Mouse (Mus musculus): Measurements from ENCODE around the gene Haus7. TPM values are rescaled to one million over a fixed set of nuclear protein-coding genes. Genes with fewer than 3 reads are reported as not detected.
A peak's percentile ranks its signal among the peaks of the same experiment; 100 is the strongest.
"Not testable (repeated sequence)": the region's sequence is repeated elsewhere in the genome, so short reads cannot be mapped to it uniquely, and the experiment has no call there.

Haus7 gene
- polyA plus RNA-seq, 1 experiment from 2014 or later: 66.2 TPM

DNA sequence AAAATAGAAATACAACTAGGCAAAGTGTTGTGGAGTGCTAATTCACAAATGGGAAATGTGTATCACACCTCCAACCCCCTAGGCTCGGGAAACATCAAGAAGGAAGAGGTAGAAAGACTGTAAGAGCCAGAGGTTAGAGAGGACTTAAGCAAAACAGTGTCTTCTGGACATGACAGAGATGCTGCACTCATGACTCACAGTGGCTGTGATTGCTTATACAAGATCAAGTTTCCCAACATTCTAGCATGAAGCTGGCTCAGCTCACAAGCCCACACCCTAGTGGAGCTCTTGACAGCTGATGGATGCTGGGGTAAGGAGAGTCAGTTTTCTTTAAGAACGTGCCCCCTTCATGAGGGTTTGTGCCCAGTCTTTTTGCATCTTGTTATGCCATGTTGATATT lies 17.4 kb downstream of the Haus7 start:
- Histone ChIP-seq H3K9ac (ENCODE audit: low read depth, low read length) (no peak overlapping the region), H3K4me3 (ENCODE audit: low read depth, low read length) (no peak overlapping the region), H3K27me3 (replicated peaks; ENCODE audit: control insufficient read depth, insufficient read depth, low read length) (peaks cover 4% of the 10 kb centered on the region), H3K36me3 (ENCODE audit: control insufficient read depth, insufficient read depth, low read length) (no peaks in the 10 kb centered on the region; the same call in 1 of the 2 replicates), H3K27ac (ENCODE audit: low read depth, low read length) (no peak overlapping the region), H3K4me1 (replicated peaks; ENCODE audit: control insufficient read depth, insufficient read depth, low read length) (no peaks in the 10 kb centered on the region), H3K9me3 (ENCODE audit: control insufficient read depth, low read length) (no peaks in the 10 kb centered on the region), H3K4me2 (no peak overlapping the region)
- DNase-seq (ENCODE audit: low spot score): no peak
- ATAC-seq (replicated peaks; ENCODE audit: low FRiP score): no peak
- 62% methylated on average over 2 of the region's 2 CpGs for WGBS

GRCm38 (mm10) chrX:73435252-73435651 lies 23.6 kb downstream of the Haus7 start, which contains the start of gene Trex2:
Gene Trex2, minus strand, starts transcription at chrX:73435344.
- Histone ChIP-seq H3K9ac (ENCODE audit: low read depth, low read length) (no peak within 1 kb of the TSS), H3K4me3 (ENCODE audit: low read depth, low read length) (no peak within 1 kb of the TSS), H3K4me1 (replicated peaks; ENCODE audit: control insufficient read depth, insufficient read depth, low read length) (no peaks in the 10 kb centered on the region), H3K4me2 (no peak within 1 kb of the TSS), H3K36me3 (ENCODE audit: control insufficient read depth, insufficient read depth, low read length) (no peaks in the 10 kb centered on the region; the same call in 1 of the 2 replicates), H3K9me3 (ENCODE audit: control insufficient read depth, low read length) (no peaks in the 10 kb centered on the region), H3K27ac (ENCODE audit: low read depth, low read length) (no peak within 1 kb of the TSS), H3K27me3 (replicated peaks; ENCODE audit: control insufficient read depth, insufficient read depth, low read length) (peaks cover 10% of the 10 kb centered on the region)
- no peak for DNase-seq (ENCODE audit: low spot score)
- no peak for ATAC-seq (replicated peaks; ENCODE audit: low FRiP score)
- WGBS: 71% methylated on average over 11 of the region's 11 CpGs

- no peak for ATAC-seq (replicated peaks; ENCODE audit: low FRiP score)
- H3K27me3 ChIP-seq (replicated peaks; ENCODE audit: control insufficient read depth, insufficient read depth, low read length): peaks cover 10% of the 10 kb centered on the region
Observed at GRCm38 (mm10) chrX:73432850-73433249, 26.0 kb downstream of the Haus7 start.

DNA sequence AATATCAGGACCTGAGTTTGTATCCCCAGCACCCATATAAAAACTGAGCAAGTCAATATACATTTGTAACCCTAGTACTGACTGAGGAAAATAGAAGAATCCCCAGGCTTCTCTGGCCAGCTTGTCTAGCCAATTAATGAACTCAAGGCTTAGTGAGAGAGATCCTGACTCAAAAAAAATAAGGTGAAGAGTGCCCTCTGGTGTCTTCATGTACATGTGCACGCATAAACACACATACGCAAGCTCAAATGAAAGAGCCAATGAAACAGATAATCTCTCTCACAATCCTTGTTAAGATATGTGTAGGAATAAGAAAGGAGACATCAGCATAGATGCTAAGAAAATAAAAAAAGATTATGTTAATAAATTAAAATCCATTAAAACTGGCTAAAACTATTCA lies 28.8 kb downstream of the Haus7 start:
- H3K36me3 ChIP-seq (ENCODE audit: control insufficient read depth, insufficient read depth, low read length): no peaks in the 10 kb centered on the region
- no peak overlapping the region for H3K9ac ChIP-seq (ENCODE audit: low read depth, low read length)
- no peak overlapping the region for H3K4me2 ChIP-seq
- H3K9me3 ChIP-seq (ENCODE audit: control insufficient read depth, low read length): no peaks in the 10 kb centered on the region
- H3K27me3 ChIP-seq (replicated peaks; ENCODE audit: control insufficient read depth, insufficient read depth, low read length): peaks cover 8% of the 10 kb centered on the region
- H3K4me3 ChIP-seq (ENCODE audit: low read depth, low read length): no peak overlapping the region
- DNase-seq (ENCODE audit: low spot score) (no peak), ATAC-seq (replicated peaks; ENCODE audit: low FRiP score) (no peak)
- WGBS: 71% methylated on average over 2 of the region's 2 CpGs
- no peak overlapping the region for H3K27ac ChIP-seq (ENCODE audit: low read depth, low read length)
- no peaks in the 10 kb centered on the region for H3K4me1 ChIP-seq (replicated peaks; ENCODE audit: control insufficient read depth, insufficient read depth, low read length)

More at GRCm38 (mm10) chrX:73432850-73433249, 26.0 kb downstream of the Haus7 start:
- Histone ChIP-seq H3K9ac (ENCODE audit: low read depth, low read length) (no peak overlapping the region), H3K4me2 (no peak overlapping the region), H3K27ac (ENCODE audit: low read depth, low read length) (no peak overlapping the region), H3K9me3 (ENCODE audit: control insufficient read depth, low read length) (no peaks in the 10 kb centered on the region), H3K36me3 (ENCODE audit: control insufficient read depth, insufficient read depth, low read length) (no peaks in the 10 kb centered on the region; the same call in 1 of the 2 replicates), H3K4me3 (ENCODE audit: low read depth, low read length) (no peak overlapping the region), H3K4me1 (replicated peaks; ENCODE audit: control insufficient read depth, insufficient read depth, low read length) (no peaks in the 10 kb centered on the region)
- 57% methylated on average over 5 of the region's 5 CpGs for WGBS
- DNase-seq (ENCODE audit: low spot score): no peak

DNA sequence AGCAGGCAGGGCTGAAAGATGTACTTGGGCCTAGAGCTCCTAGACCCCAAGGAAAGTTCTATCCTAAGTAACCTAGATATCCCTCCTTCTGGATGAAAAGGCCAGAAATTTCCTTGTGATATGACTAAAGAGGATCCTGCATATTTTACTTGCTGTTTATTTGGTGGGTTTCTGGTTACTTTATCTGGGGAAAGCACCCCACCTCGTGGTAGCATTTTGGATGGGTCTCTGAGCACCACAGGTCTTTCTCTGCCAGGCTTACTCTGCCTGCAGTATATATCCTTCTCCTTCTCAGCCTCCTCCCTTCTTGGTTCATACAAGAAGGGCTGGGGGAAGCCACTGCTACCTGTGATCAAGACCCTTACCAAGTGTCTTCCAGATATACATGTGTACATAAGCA lies 46.1 kb downstream of the Haus7 start:
- Histone ChIP-seq H3K4me3 (ENCODE audit: low read depth, low read length) (no peak overlapping the region), H3K9me3 (ENCODE audit: control insufficient read depth, low read length) (no peaks in the 10 kb centered on the region), H3K9ac (ENCODE audit: low read depth, low read length) (no peak overlapping the region), H3K27me3 (replicated peaks; ENCODE audit: control insufficient read depth, insufficient read depth, low read length) (peaks cover 19% of the 10 kb centered on the region), H3K36me3 (ENCODE audit: control insufficient read depth, insufficient read depth, low read length) (no peaks in the 10 kb centered on the region), H3K4me2 (no peak overlapping the region), H3K4me1 (replicated peaks; ENCODE audit: control insufficient read depth, insufficient read depth, low read length) (no peaks in the 10 kb centered on the region), H3K27ac (ENCODE audit: low read depth, low read length) (no peak overlapping the region)
- DNase-seq (ENCODE audit: low spot score) (no peak), ATAC-seq (replicated peaks; ENCODE audit: low FRiP score) (no peak)
- whole genome bisulfite sequencing: 21% methylated on average over 1 of the region's 1 CpGs

DNA sequence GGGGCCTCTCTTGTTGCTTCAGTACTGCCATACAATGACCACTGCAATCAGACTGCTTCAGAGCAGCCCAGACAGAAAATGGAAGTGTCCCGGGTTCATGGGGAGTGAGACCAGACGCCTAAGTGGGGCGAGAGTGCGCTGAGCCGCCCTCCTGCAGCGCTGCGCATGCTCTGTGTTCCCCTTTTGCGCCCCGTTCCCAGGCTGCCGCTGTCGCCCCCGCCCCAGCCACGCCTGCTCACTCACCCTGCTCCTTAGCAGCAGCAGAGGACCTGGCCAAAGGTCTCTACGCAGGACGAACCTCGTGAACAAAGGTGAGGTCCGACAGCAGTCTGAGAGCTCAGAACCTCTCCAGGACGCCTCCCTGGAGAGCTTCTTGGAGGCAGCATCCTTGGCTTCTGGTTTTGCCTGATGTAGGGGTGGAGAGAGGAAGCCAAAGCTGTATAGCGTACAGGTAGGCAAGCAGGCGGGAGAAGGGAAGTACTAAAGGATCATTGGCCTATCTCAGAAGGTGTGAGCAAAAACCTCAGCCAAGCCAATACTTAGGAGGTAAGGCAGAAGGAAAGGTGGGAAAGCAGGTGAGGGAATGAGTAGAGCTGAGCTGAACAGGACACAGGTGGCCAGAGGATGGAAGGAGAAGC lies 47.8 kb downstream of the Haus7 start, which contains the start of gene Zfp92:
Gene Zfp92, plus strand, starts transcription at position 217 of the 638 bp plus-strand sequence.
- Histone ChIP-seq H3K4me2 (peak within 1 kb of the TSS; percentile 47), H3K27ac (ENCODE audit: low read depth, low read length) (no peak within 1 kb of the TSS), H3K4me1 (replicated peaks; ENCODE audit: control insufficient read depth, insufficient read depth, low read length) (no peaks in the 10 kb centered on the region), H3K9ac (ENCODE audit: low read depth, low read length) (no peak within 1 kb of the TSS), H3K4me3 (ENCODE audit: low read depth, low read length) (peak within 1 kb of the TSS; percentile 25; the same call in 1 of the 2 replicates), H3K27me3 (replicated peaks; ENCODE audit: control insufficient read depth, insufficient read depth, low read length) (peaks cover 19% of the 10 kb centered on the region), H3K36me3 (ENCODE audit: control insufficient read depth, insufficient read depth, low read length) (no peaks in the 10 kb centered on the region), H3K9me3 (ENCODE audit: control insufficient read depth, low read length) (no peaks in the 10 kb centered on the region)
- ATAC-seq (replicated peaks; ENCODE audit: low FRiP score) (no peak), DNase-seq (ENCODE audit: low spot score) (no peak)
- 16% methylated on average over 20 of the region's 20 CpGs for WGBS

GRCm38 (mm10) chrX:73401616-73402015 lies 57.2 kb downstream of the Haus7 start:
- 91% methylated on average over 12 of the region's 12 CpGs for WGBS
- Histone ChIP-seq H3K4me1 (replicated peaks; ENCODE audit: control insufficient read depth, insufficient read depth, low read length) (no peaks in the 10 kb centered on the region), H3K4me3 (ENCODE audit: low read depth, low read length) (no peak overlapping the region), H3K4me2 (no peak overlapping the region), H3K9me3 (ENCODE audit: control insufficient read depth, low read length) (no peaks in the 10 kb centered on the region), H3K27me3 (replicated peaks; ENCODE audit: control insufficient read depth, insufficient read depth, low read length) (no peaks in the 10 kb centered on the region), H3K9ac (ENCODE audit: low read depth, low read length) (no peak overlapping the region), H3K36me3 (ENCODE audit: control insufficient read depth, insufficient read depth, low read length) (no peaks in the 10 kb centered on the region), H3K27ac (ENCODE audit: low read depth, low read length) (no peak overlapping the region)
- ATAC-seq (replicated peaks; ENCODE audit: low FRiP score) (no peak), DNase-seq (ENCODE audit: low spot score) (no peak)

DNA sequence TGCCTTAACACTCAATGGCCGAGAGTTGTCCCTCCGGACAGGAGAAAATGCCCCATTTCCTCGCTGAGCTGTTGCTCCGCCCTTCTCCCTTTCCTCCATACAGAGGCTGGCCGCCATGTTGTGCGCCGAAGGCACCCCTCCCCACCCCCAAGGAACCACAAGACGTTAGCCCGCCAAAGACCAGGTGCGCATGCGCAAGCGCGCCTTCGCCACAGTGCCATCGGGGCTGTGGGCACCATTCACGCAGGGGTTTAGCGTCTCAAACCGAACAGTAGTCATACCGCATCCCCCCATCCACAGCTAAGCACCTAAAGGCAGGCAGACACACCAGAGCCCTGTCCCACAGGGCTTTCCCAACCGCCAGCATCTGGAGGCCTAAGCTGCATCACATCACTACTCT lies 57.9 kb downstream of the Haus7 start:
- Histone ChIP-seq H3K36me3 (ENCODE audit: control insufficient read depth, insufficient read depth, low read length) (no peaks in the 10 kb centered on the region), H3K4me3 (ENCODE audit: low read depth, low read length) (no peak overlapping the region), H3K4me1 (replicated peaks; ENCODE audit: control insufficient read depth, insufficient read depth, low read length) (no peaks in the 10 kb centered on the region), H3K9ac (ENCODE audit: low read depth, low read length) (no peak overlapping the region), H3K27ac (ENCODE audit: low read depth, low read length) (no peak overlapping the region), H3K9me3 (ENCODE audit: control insufficient read depth, low read length) (no peaks in the 10 kb centered on the region), H3K27me3 (replicated peaks; ENCODE audit: control insufficient read depth, insufficient read depth, low read length) (no peaks in the 10 kb centered on the region), H3K4me2 (no peak overlapping the region)
- 78% methylated on average over 20 of the region's 20 CpGs for WGBS
- DNase-seq (ENCODE audit: low spot score) (no peak), ATAC-seq (replicated peaks; ENCODE audit: low FRiP score) (no peak)

DNA sequence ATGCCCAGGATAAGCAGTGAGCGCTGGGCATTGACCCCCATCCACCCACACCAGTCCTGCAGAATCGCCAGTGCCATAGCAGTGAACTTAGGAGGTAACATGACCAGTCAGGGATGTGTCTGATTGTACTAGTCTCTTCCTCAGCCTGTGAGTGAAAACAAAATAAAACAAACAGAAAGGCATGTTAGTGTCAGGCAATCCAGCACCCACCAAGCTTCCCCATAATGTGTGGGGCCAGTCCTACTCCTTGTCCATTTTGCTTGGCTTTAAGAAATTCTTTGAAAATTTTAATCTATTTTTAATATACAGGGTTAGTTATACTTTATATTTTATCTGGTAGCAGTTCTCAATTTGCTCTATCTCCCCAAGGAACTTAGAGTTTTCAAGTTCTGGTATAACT lies 60.2 kb downstream of the Haus7 start, which contains the start of gene Gm18336:
Gene Gm18336, minus strand, starts transcription at position 101 of the 400 bp plus-strand sequence.
- H3K4me3 ChIP-seq (ENCODE audit: low read depth, low read length); H3K4me2 ChIP-seq; H3K9ac ChIP-seq (ENCODE audit: low read depth, low read length); H3K9me3 ChIP-seq (ENCODE audit: control insufficient read depth, low read length); H3K4me1 ChIP-seq (replicated peaks; ENCODE audit: control insufficient read depth, insufficient read depth, low read length); H3K27me3 ChIP-seq (replicated peaks; ENCODE audit: control insufficient read depth, insufficient read depth, low read length); DNase-seq (ENCODE audit: low spot score); ATAC-seq (replicated peaks; ENCODE audit: low FRiP score); H3K36me3 ChIP-seq (ENCODE audit: control insufficient read depth, insufficient read depth, low read length); H3K27ac ChIP-seq (ENCODE audit: low read depth, low read length): not testable (repeated sequence)
- 61% methylated on average over 2 of the region's 2 CpGs for WGBS

Measured in liver, embryonic 11.5 days (tissue).